Comparison of ENCODE assay signal across 8 mouse cellular contexts in the genomic region with DNA sequence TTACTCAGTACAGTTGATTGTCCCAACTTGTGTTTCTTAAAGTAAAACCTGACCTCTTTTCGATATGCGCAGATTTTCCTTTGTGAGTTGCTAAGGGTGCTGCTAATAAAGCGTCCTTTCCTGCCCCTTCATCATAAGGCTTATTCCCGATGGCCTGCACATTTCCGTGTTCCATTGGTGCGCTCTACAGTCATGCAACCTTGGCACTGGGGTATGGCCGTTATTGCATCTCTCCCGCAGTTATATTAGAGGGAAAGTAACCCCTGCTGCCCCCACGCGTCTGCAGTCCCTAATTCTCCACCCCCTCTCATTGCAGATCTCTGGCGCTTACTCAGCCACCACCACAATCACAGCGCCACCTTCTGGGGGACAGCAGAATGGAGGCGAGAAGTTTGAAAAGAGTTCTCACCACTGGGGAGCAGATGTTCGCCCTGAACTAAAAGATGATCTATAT. TPM values are rescaled to one million over a fixed set of nuclear protein-coding genes. Genes with fewer than 3 reads are reported as not detected.
DNase-seq lines count a peak whose midpoint lies in the region; ATAC-seq and TF ChIP-seq lines count a peak whose summit lies in the region.

No protein-coding gene starts in this region.

- H3K36me3 ChIP-seq in embryonic facial prominence, embryonic 12.5 days: peaks cover 46% of the 10 kb centered on the region
- no peaks in the 10 kb centered on the region for H3K36me3 ChIP-seq in heart, adult 2 months (ENCODE audit: control insufficient read depth, insufficient read depth, low read length)
- H3K36me3 ChIP-seq in limb, embryonic 13.5 days: peaks cover 41% of the 10 kb centered on the region
- H3K36me3 ChIP-seq in midbrain, embryonic 15.5 days (replicated peaks): no peaks in the 10 kb centered on the region; the same call in 1 of the 2 replicates

- intact Hi-C loops in heart, adult 2 months (cut with DNase I): loop anchor here (1.0 to 5.0 kb wide), 3 partner anchors 49 to 132 kb away; no protein-coding TSS in a partner anchor

- H3K79me2 ChIP-seq in heart, adult 2 months (replicated peaks; ENCODE audit: control insufficient read depth, insufficient read depth, low read length): no peaks in the 10 kb centered on the region

- WGBS in embryonic facial prominence, embryonic 12.5 days: 1% methylated on average over 14 of the region's 14 CpGs
- 1% methylated on average over 14 of the region's 14 CpGs for WGBS in heart, adult 2 months
- under 1% methylated on average over 14 of the region's 14 CpGs for WGBS in limb, embryonic 13.5 days
- 0% methylated on average over 14 of the region's 14 CpGs for WGBS in midbrain, embryonic 15.5 days

- peak overlapping the region; percentile 98 for H3K4me2 ChIP-seq in embryonic facial prominence, embryonic 12.5 days (replicated peaks)
- H3K4me2 ChIP-seq in limb, embryonic 13.5 days (replicated peaks): peak overlapping the region; percentile 100
- peak overlapping the region; percentile 89 for H3K4me2 ChIP-seq in midbrain, embryonic 15.5 days

- peak; percentile 76 for DNase-seq in 3134 (ENCODE audit: extremely low read depth, insufficient read length, low spot score)
- peak; percentile 92 for DNase-seq in adrenal gland, postnatal 36 days
- peak; percentile 87 for DNase-seq in heart, adult 2 months
- DNase-seq in kidney, adult 8-10 months: peak; percentile 77
- peak; percentile 81 to 90 for DNase-seq in spleen, adult 18-20 months

- peak; percentile 61; the same call in 1 of the 2 replicates for TF ChIP-seq POLR2A in heart, adult 2 months (IDR thresholded peaks at IDR 0.05; ENCODE audit: insufficient read depth, low read depth, low read length)

- TF ChIP-seq CTCF in heart, adult 2 months (IDR thresholded peaks at IDR 0.05): peak; percentile 90

- no peak for ATAC-seq in embryonic facial prominence, embryonic 12.5 days (ENCODE audit: insufficient number of reproducible peaks, insufficient read depth, low FRiP score, low TSS enrichment)
- ATAC-seq in limb, embryonic 13.5 days (ENCODE audit: low FRiP score, low read depth): peak; percentile 42; the same call in 1 of the 2 replicates
- ATAC-seq in midbrain, embryonic 15.5 days (replicated peaks): peak; percentile 71

- H3K27ac ChIP-seq in embryonic facial prominence, embryonic 12.5 days: peak overlapping the region; percentile 99
- peak overlapping the region; percentile 53 for H3K27ac ChIP-seq in heart, adult 2 months
- H3K27ac ChIP-seq in limb, embryonic 13.5 days: peak overlapping the region; percentile 98
- peak overlapping the region; percentile 97 for H3K27ac ChIP-seq in midbrain, embryonic 15.5 days

- H3K9ac ChIP-seq in embryonic facial prominence, embryonic 12.5 days: peak overlapping the region; percentile 87
- H3K9ac ChIP-seq in heart, adult 2 months (ENCODE audit: low read depth, low read length): peak overlapping the region; percentile 81
- H3K9ac ChIP-seq in limb, embryonic 13.5 days: peak overlapping the region; percentile 95
- peak overlapping the region; percentile 96 for H3K9ac ChIP-seq in midbrain, embryonic 15.5 days

- peak; percentile 85; the same call in 1 of the 2 replicates for TF ChIP-seq EP300 in heart, adult 2 months (IDR thresholded peaks at IDR 0.05; ENCODE audit: insufficient read depth, low read depth, low read length)

- peak overlapping the region; percentile 87 for H3K4me3 ChIP-seq in embryonic facial prominence, embryonic 12.5 days
- H3K4me3 ChIP-seq in heart, adult 2 months: peak overlapping the region; percentile 76
- peak overlapping the region; percentile 93 for H3K4me3 ChIP-seq in limb, embryonic 13.5 days
- H3K4me3 ChIP-seq in midbrain, embryonic 15.5 days: peak overlapping the region; percentile 89

- H3K27me3 ChIP-seq in embryonic facial prominence, embryonic 12.5 days: no peaks in the 10 kb centered on the region
- H3K27me3 ChIP-seq in heart, adult 2 months (ENCODE audit: control insufficient read depth, insufficient read depth, low read length): no peaks in the 10 kb centered on the region
- H3K27me3 ChIP-seq in limb, embryonic 13.5 days: no peaks in the 10 kb centered on the region
- no peaks in the 10 kb centered on the region for H3K27me3 ChIP-seq in midbrain, embryonic 15.5 days (replicated peaks)

- H3K4me1 ChIP-seq in embryonic facial prominence, embryonic 12.5 days: peaks cover 43% of the 10 kb centered on the region
- peaks cover 3% of the 10 kb centered on the region for H3K4me1 ChIP-seq in heart, adult 2 months (ENCODE audit: control insufficient read depth, insufficient read depth, low read length)
- H3K4me1 ChIP-seq in limb, embryonic 13.5 days: peaks cover 73% of the 10 kb centered on the region
- H3K4me1 ChIP-seq in midbrain, embryonic 15.5 days: peaks cover 63% of the 10 kb centered on the region

- no peaks in the 10 kb centered on the region for H3K9me3 ChIP-seq in embryonic facial prominence, embryonic 12.5 days
- no peaks in the 10 kb centered on the region for H3K9me3 ChIP-seq in limb, embryonic 13.5 days
- no peaks in the 10 kb centered on the region for H3K9me3 ChIP-seq in midbrain, embryonic 15.5 days

RNA-seq across cellular contexts. Expression of gene Scd2, which starts 1.1 kb away (rescaled TPM):
- 100 to 1,000 TPM; 596 to 993 TPM for total RNA-seq in adrenal gland, postnatal 36 days (2021)
- 294 and 311 TPM in 2 replicates for polyA plus RNA-seq in embryonic facial prominence, embryonic 12.5 days (2016; fragmentation: Nextera tagmentation; extraction: Ambion mirVana)
- total RNA-seq in heart, adult 2 months (2021): 10 to 100 TPM in 1 of 2 experiments, 1 to 10 TPM in 1; 9.2 to 12.2 TPM
- polyA plus RNA-seq in heart, adult 2 months (2012; rRNA removed): 21.2 and 31.1 TPM in 2 replicates
- 197 and 219 TPM in 2 replicates for polyA plus RNA-seq in limb, embryonic 13.5 days (2015; fragmentation: Nextera tagmentation; extraction: Ambion mirVana)
- 251 and 253 TPM in 2 replicates for polyA plus RNA-seq in midbrain, embryonic 15.5 days (2015; fragmentation: Nextera tagmentation; extraction: Ambion mirVana)

RNA-seq across cellular contexts. Expression of gene Scd4, which starts 38.3 kb away (rescaled TPM):
- 1 to 10 TPM; 5.1 to 8.5 TPM for total RNA-seq in adrenal gland, postnatal 36 days (2021)
- polyA plus RNA-seq in embryonic facial prominence, embryonic 12.5 days (2016; fragmentation: Nextera tagmentation; extraction: Ambion mirVana): 0.09 TPM in 2 replicates
- total RNA-seq in heart, adult 2 months (2021): 1 to 10 TPM; 4.6 to 6.0 TPM
- 9.0 and 12.6 TPM in 2 replicates for polyA plus RNA-seq in heart, adult 2 months (2012; rRNA removed)
- polyA plus RNA-seq in limb, embryonic 13.5 days (2015; fragmentation: Nextera tagmentation; extraction: Ambion mirVana): 0.13 and 0.14 TPM in 2 replicates
- polyA plus RNA-seq in midbrain, embryonic 15.5 days (2015; fragmentation: Nextera tagmentation; extraction: Ambion mirVana): 0.08 and 0.13 TPM in 2 replicates
